Mouse (Mus musculus): ENCODE results near the gene Olfr251. TPM values are rescaled to one million over a fixed set of nuclear protein-coding genes. Genes with fewer than 3 reads are reported as not detected.

Olfr251 gene
- not detected in 2 replicates for polyA plus RNA-seq (2012; rRNA removed)

GRCm38 (mm10) chr9:38376786-38377185 lies at the start of gene Olfr251:
TSS of gene Olfr251 (plus strand) at chr9:38377086.

DNA sequence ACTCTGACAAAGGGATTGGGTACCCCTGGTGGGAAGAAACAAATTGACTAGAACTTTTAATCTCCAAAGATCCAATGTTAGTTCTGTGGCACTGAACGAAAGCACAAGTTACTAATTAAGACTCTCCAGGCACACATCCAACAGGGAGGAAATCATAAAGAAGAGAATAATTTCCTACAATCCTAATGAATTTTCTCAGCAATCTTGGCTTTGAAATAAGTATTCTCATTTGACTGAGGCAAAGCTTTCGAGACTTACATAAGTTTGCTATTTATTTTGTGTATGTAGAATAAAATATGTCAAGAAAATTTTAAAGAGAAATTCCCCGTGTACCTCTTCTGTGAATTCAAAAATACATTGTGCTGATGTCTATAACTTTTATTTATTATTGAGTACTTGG lies 48.1 kb upstream of the Olfr251 start, which contains the start of gene Olfr25:
Olfr25 (plus strand) TSS at position 301 of the 400 bp plus-strand sequence.

GRCm38 (mm10) chr9:38348111-38348510 lies 28.8 kb upstream of the Olfr251 start, which contains the start of gene Olfr898:
TSS of gene Olfr898 (plus strand) at chr9:38348411.

DNA sequence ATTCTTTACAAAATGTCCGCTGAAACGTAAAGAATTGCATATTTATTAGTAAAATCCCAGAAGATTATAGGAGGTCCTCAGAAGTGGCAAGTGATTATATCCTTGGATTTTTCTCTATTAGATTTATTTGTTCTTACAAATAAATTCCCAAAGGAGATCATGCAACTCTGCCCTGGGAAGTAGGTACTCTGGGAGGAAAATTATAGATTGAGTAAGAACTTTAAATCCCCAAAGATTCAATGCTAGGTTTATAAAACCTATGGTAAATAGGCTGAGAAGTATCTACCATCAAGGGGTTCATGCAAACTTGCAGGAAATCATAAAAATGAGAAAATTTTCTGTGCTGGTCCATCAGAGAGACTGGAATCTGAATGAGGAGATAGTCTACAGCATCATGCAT lies 10.3 kb upstream of the Olfr251 start, which contains the start of gene Olfr250:
Olfr250 (plus strand) TSS at position 301 of the 400 bp plus-strand sequence.

DNA sequence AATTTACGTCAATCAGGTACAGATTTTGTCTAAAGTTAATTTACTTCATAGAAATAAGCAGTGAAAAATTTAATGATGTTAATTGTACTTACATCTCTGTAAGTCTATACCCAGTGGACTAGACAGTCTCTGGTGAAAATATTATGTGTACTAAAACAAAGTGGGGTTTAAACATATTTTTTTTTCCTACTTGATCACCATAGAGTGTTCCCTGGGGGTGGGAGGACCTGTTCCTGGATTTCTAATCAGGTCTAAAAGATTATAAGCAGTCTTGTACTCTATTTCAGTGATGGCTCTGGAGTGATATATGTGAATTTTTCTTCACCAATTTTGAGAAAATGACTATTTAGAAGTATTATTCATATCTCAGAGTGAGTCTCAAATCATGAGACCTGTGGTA lies 24.5 kb downstream of the Olfr251 start, which contains the start of gene Olfr147:
Olfr147 (plus strand) TSS at position 301 of the 400 bp plus-strand sequence.

DNA sequence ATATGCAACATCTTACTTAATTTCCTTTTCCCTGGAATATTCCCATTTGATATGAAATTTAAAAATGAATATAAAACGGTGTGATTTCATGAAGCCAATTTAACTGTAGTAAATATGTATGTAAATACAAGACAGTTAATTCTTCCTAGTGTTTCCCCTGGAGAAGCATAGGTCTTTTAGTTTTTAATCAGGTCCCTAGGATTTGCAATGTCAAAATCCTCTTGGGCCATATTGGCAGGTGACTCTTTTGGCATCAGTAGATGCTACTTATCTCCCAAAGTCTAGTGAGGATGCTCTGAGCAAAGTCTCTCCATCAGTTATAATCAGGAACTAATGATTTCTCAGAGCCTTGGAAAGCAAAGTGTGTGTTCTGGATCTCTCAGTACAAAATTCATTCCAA lies 52.3 kb downstream of the Olfr251 start, which contains the start of gene Olfr901:
Olfr901 (plus strand) TSS at position 301 of the 400 bp plus-strand sequence.

Other genes starting within 250 kb of the Olfr251 start
- gene Olfr890, start 234.6 kb upstream of the Olfr251 start, polyA plus RNA-seq (2012; rRNA removed), result not detected in 2 replicates
- not detected in 2 replicates for gene Olfr891, start 196.3 kb upstream of the Olfr251 start, polyA plus RNA-seq (2012; rRNA removed)
- gene Olfr893, start 168.7 kb upstream of the Olfr251 start, polyA plus RNA-seq (2012; rRNA removed), result not detected in 2 replicates
- gene Olfr894, start 159.0 kb upstream of the Olfr251 start, polyA plus RNA-seq (2012; rRNA removed), result not detected in 2 replicates
- gene Olfr143, start 124.3 kb upstream of the Olfr251 start, polyA plus RNA-seq (2012; rRNA removed), result not detected in 2 replicates
- gene Olfr895, start 109.2 kb upstream of the Olfr251 start, polyA plus RNA-seq (2012; rRNA removed), result not detected in 2 replicates
- gene Olfr896-ps1, start 86.0 kb upstream of the Olfr251 start, polyA plus RNA-seq (2012; rRNA removed), result not detected in 2 replicates
- not detected in 2 replicates for gene Olfr25, start 48.0 kb upstream of the Olfr251 start, polyA plus RNA-seq (2012; rRNA removed)
- gene Olfr898, start 28.7 kb upstream of the Olfr251 start, polyA plus RNA-seq (2012; rRNA removed), result not detected in 2 replicates
- gene Olfr250, start 10.2 kb upstream of the Olfr251 start, polyA plus RNA-seq (2012; rRNA removed), result not detected in 2 replicates
- gene Olfr147, start 24.6 kb downstream of the Olfr251 start, polyA plus RNA-seq (2012; rRNA removed), result not detected in 2 replicates
- not detected in 2 replicates for gene Olfr901, start 52.4 kb downstream of the Olfr251 start, polyA plus RNA-seq (2012; rRNA removed)
- gene Olfr902, start 70.6 kb downstream of the Olfr251 start, polyA plus RNA-seq (2012; rRNA removed), result not detected in 2 replicates
- gene Olfr904, start 86.1 kb downstream of the Olfr251 start, polyA plus RNA-seq (2012; rRNA removed), result not detected in 2 replicates
- gene Olfr905, start 94.0 kb downstream of the Olfr251 start, polyA plus RNA-seq (2012; rRNA removed), result not detected in 2 replicates
- not detected in 2 replicates for gene Olfr906, start 110.0 kb downstream of the Olfr251 start, polyA plus RNA-seq (2012; rRNA removed)
- not detected in 2 replicates for gene Olfr907, start 118.7 kb downstream of the Olfr251 start, polyA plus RNA-seq (2012; rRNA removed)
- not detected in 2 replicates for gene Olfr911-ps1, start 144.5 kb downstream of the Olfr251 start, polyA plus RNA-seq (2012; rRNA removed)
- not detected in 2 replicates for gene Olfr910, start 160.8 kb downstream of the Olfr251 start, polyA plus RNA-seq (2012; rRNA removed)
- gene Olfr912, start 203.1 kb downstream of the Olfr251 start, polyA plus RNA-seq (2012; rRNA removed), result not detected in 2 replicates
- not detected in 2 replicates for gene Olfr913, start 215.7 kb downstream of the Olfr251 start, polyA plus RNA-seq (2012; rRNA removed)
- not detected in 2 replicates for gene Olfr914, start 228.0 kb downstream of the Olfr251 start, polyA plus RNA-seq (2012; rRNA removed)

All from liver, embryonic 14 days (tissue).